Mouse (Mus musculus): ENCODE measurements at regions not wholly inside any gene's neighbourhood (a gene's known extent, or its start where the extent isn't known, plus 50 kb on each side); places are given as distances from the start of the nearest gene placed in this dataset.

DNA sequence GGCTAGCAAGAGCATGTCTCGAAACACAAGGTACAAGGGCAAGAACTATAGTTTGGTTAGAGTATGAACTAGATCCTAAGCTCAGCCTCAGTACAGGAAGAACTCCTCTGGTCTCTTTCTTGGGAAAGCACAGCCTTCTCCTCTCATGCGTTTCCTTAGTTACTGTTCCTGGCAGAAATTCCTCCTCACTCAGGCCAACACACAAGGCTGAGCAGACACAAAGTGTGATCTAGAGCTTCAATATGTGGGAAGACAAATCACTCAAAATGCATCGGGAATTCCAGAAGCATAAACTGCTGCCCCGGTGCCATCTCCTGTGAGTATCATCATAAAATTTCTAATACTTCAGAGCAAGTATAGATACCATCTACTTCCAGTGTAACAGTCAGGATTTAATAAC is 366.1 kb downstream of the Sv2b start:
- Histone ChIP-seq H3K27ac (ENCODE audit: insufficient read depth, low read depth, low read length, poor library complexity, severe bottlenecking) (no peak overlapping the region), H3K4me1 (ENCODE audit: control insufficient read depth in 2 of 2, insufficient read depth in 2 of 2, low read length in 2 of 2, poor library complexity in 1 of 2) (no peaks in the 10 kb centered on the region), H3K9me3 (ENCODE audit: control insufficient read depth, insufficient read depth, low read depth, low read length) (no peaks in the 10 kb centered on the region), H3K9ac (ENCODE audit: insufficient read depth, low read depth, low read length, poor library complexity, severe bottlenecking) (no peak overlapping the region), H3K4me3 (ENCODE audit: insufficient read depth in 1 of 2, low read depth in 1 of 2, low read length in 2 of 2, poor library complexity in 1 of 2, severe bottlenecking in 1 of 2) (no peak overlapping the region), H3K36me3 (ENCODE audit: control insufficient read depth, insufficient read depth, low read length, poor library complexity, severe bottlenecking) (no peaks in the 10 kb centered on the region)
- in situ Hi-C loops (cut with MboI; ENCODE audit: low sequenced_read_pairs in 2 of 2, unreplicated experiment in 2 of 2), result no loop called here
- TF ChIP-seq ZC3H11A (IDR thresholded peaks at IDR 0.05; ENCODE audit: borderline replicate concordance, low read depth, low read length) (no peak), CHD2 (IDR thresholded peaks at IDR 0.05; ENCODE audit: low read depth, low read length) (no peak), MAFK (IDR thresholded peaks at IDR 0.05; ENCODE audit: insufficient read depth, low read depth, low read length) (no peak), HCFC1 (IDR thresholded peaks at IDR 0.05; ENCODE audit: borderline replicate concordance, insufficient read depth, low read length) (no peak)
- DNase-seq (ENCODE audit: low read depth, low spot score), result no peak

DNA sequence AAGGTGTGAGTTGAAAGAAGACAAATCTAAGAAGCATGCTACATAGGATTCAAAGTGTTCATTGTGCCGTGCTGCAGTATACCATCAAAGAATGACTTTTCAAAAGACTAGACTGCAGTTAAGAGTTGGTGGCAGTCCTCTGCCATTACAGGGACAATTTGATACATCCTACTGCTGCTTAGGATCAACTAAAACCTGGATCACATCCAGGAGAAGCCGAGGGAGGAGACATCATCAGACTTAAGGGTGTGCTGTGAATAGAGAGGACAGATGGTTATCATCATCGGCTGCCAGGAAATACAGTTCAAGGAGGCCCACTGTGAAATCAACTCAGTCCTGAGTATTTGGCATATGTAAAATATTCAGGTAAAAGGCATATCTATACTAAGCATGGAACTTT is 366.9 kb downstream of the Sv2b start:
- Histone ChIP-seq H3K27ac (ENCODE audit: insufficient read depth, low read depth, low read length, poor library complexity, severe bottlenecking) (no peak overlapping the region), H3K4me3 (ENCODE audit: insufficient read depth in 1 of 2, low read depth in 1 of 2, low read length in 2 of 2, poor library complexity in 1 of 2, severe bottlenecking in 1 of 2) (no peak overlapping the region), H3K4me1 (ENCODE audit: control insufficient read depth in 2 of 2, insufficient read depth in 2 of 2, low read length in 2 of 2, poor library complexity in 1 of 2) (no peaks in the 10 kb centered on the region), H3K9me3 (ENCODE audit: control insufficient read depth, insufficient read depth, low read depth, low read length) (no peaks in the 10 kb centered on the region), H3K9ac (ENCODE audit: insufficient read depth, low read depth, low read length, poor library complexity, severe bottlenecking) (no peak overlapping the region), H3K36me3 (ENCODE audit: control insufficient read depth, insufficient read depth, low read length, poor library complexity, severe bottlenecking) (no peaks in the 10 kb centered on the region)
- no peak for TF ChIP-seq ZNF384 (IDR thresholded peaks at IDR 0.05; ENCODE audit: low read depth, low read length)
- TF ChIP-seq HCFC1 (IDR thresholded peaks at IDR 0.05; ENCODE audit: borderline replicate concordance, insufficient read depth, low read length), result no peak
- TF ChIP-seq ZC3H11A (IDR thresholded peaks at IDR 0.05; ENCODE audit: borderline replicate concordance, low read depth, low read length), result no peak
- no peak for TF ChIP-seq MAFK (IDR thresholded peaks at IDR 0.05; ENCODE audit: insufficient read depth, low read depth, low read length)
- TF ChIP-seq CHD2 (IDR thresholded peaks at IDR 0.05; ENCODE audit: low read depth, low read length), result no peak
- no peak for DNase-seq (ENCODE audit: low read depth, low spot score)
- in situ Hi-C loops (cut with MboI; ENCODE audit: low sequenced_read_pairs in 2 of 2, unreplicated experiment in 2 of 2), result no loop called here

GRCm38 (mm10) chr7:74929142-74929829 is 374.7 kb upstream of the Slco3a1 start:
- DNase-seq (ENCODE audit: low read depth, low spot score), result no peak
- no peaks in the 10 kb centered on the region for H3K9me3 ChIP-seq (ENCODE audit: control insufficient read depth, insufficient read depth, low read depth, low read length)
- no peak overlapping the region for H3K4me3 ChIP-seq (ENCODE audit: insufficient read depth in 1 of 2, low read depth in 1 of 2, low read length in 2 of 2, poor library complexity in 1 of 2, severe bottlenecking in 1 of 2)
- no peak overlapping the region for H3K9ac ChIP-seq (ENCODE audit: insufficient read depth, low read depth, low read length, poor library complexity, severe bottlenecking)
- TF ChIP-seq ZC3H11A (IDR thresholded peaks at IDR 0.05; ENCODE audit: borderline replicate concordance, low read depth, low read length) (no peak), MAFK (IDR thresholded peaks at IDR 0.05; ENCODE audit: insufficient read depth, low read depth, low read length) (no peak), ZNF384 (IDR thresholded peaks at IDR 0.05; ENCODE audit: low read depth, low read length) (no peak), HCFC1 (IDR thresholded peaks at IDR 0.05; ENCODE audit: borderline replicate concordance, insufficient read depth, low read length) (no peak), CHD2 (IDR thresholded peaks at IDR 0.05; ENCODE audit: low read depth, low read length) (no peak)
- H3K4me1 ChIP-seq (ENCODE audit: control insufficient read depth in 2 of 2, insufficient read depth in 2 of 2, low read length in 2 of 2, poor library complexity in 1 of 2), result no peaks in the 10 kb centered on the region
- H3K36me3 ChIP-seq (ENCODE audit: control insufficient read depth, insufficient read depth, low read length, poor library complexity, severe bottlenecking), result no peaks in the 10 kb centered on the region
- H3K27ac ChIP-seq (ENCODE audit: insufficient read depth, low read depth, low read length, poor library complexity, severe bottlenecking), result no peak overlapping the region
- in situ Hi-C loops (cut with MboI; ENCODE audit: low sequenced_read_pairs in 2 of 2, unreplicated experiment in 2 of 2), result no loop called here

GRCm38 (mm10) chr7:74928226-74928927 is 373.8 kb upstream of the Slco3a1 start:
- H3K9me3 ChIP-seq (ENCODE audit: control insufficient read depth, insufficient read depth, low read depth, low read length), result no peaks in the 10 kb centered on the region
- no peaks in the 10 kb centered on the region for H3K36me3 ChIP-seq (ENCODE audit: control insufficient read depth, insufficient read depth, low read length, poor library complexity, severe bottlenecking)
- no peaks in the 10 kb centered on the region for H3K4me1 ChIP-seq (ENCODE audit: control insufficient read depth in 2 of 2, insufficient read depth in 2 of 2, low read length in 2 of 2, poor library complexity in 1 of 2)
- in situ Hi-C loops (cut with MboI; ENCODE audit: low sequenced_read_pairs in 2 of 2, unreplicated experiment in 2 of 2), result no loop called here
- H3K9ac ChIP-seq (ENCODE audit: insufficient read depth, low read depth, low read length, poor library complexity, severe bottlenecking), result no peak overlapping the region
- H3K27ac ChIP-seq (ENCODE audit: insufficient read depth, low read depth, low read length, poor library complexity, severe bottlenecking), result no peak overlapping the region
- H3K4me3 ChIP-seq (ENCODE audit: insufficient read depth in 1 of 2, low read depth in 1 of 2, low read length in 2 of 2, poor library complexity in 1 of 2, severe bottlenecking in 1 of 2), result no peak overlapping the region
- no peak for DNase-seq (ENCODE audit: low read depth, low spot score)
- TF ChIP-seq HCFC1 (IDR thresholded peaks at IDR 0.05; ENCODE audit: borderline replicate concordance, insufficient read depth, low read length) (no peak), CHD2 (IDR thresholded peaks at IDR 0.05; ENCODE audit: low read depth, low read length) (no peak), ZNF384 (IDR thresholded peaks at IDR 0.05; ENCODE audit: low read depth, low read length) (no peak), MAFK (IDR thresholded peaks at IDR 0.05; ENCODE audit: insufficient read depth, low read depth, low read length) (no peak), ZC3H11A (IDR thresholded peaks at IDR 0.05; ENCODE audit: borderline replicate concordance, low read depth, low read length) (no peak)
